Mouse (Mus musculus) frontal cortex, postnatal 25 days (tissue): ENCODE data around the gene Efcab9.

ENCODE experiments used
- DNase-seq, 2 experiments: peaks; one replicate each; pipeline ENCODE4 v3.0.0; 2022; ENCODE audit warnings: low spot score in 2 of 2

Gene Efcab9

GRCm38 (mm10) chr11:32498757-32499535 lies 32.9 kb downstream of the Efcab9 start:
- DNase-seq = peak in 1 of 2 experiments; percentile 39

- no peak for DNase-seq
These were observed 36.6 kb downstream of the Efcab9 start for GRCm38 (mm10) chr11:32495283-32495682.

- DNase-seq = no peak
These were observed 38.6 kb downstream of the Efcab9 start for GRCm38 (mm10) chr11:32493312-32493711.

GRCm38 (mm10) chr11:32491079-32491478 lies 40.8 kb downstream of the Efcab9 start:
- no peak for DNase-seq

- no peak for DNase-seq
These were observed 42.8 kb downstream of the Efcab9 start for GRCm38 (mm10) chr11:32488808-32489670.

- no peak for DNase-seq
These were observed 43.5 kb downstream of the Efcab9 start for GRCm38 (mm10) chr11:32488344-32488743.

GRCm38 (mm10) chr11:32487501-32487900 lies 44.4 kb downstream of the Efcab9 start:
- DNase-seq = no peak

- no peak for DNase-seq
These were observed 45.3 kb downstream of the Efcab9 start for GRCm38 (mm10) chr11:32486621-32487020.

GRCm38 (mm10) chr11:32485290-32485689 lies 46.6 kb downstream of the Efcab9 start:
- DNase-seq = no peak

- DNase-seq = no peak
These were observed 50.4 kb downstream of the Efcab9 start for GRCm38 (mm10) chr11:32481525-32481924.

- no peak for DNase-seq
These were observed 56.2 kb downstream of the Efcab9 start for GRCm38 (mm10) chr11:32475487-32476236.

GRCm38 (mm10) chr11:32474725-32475124 lies 57.2 kb downstream of the Efcab9 start:
- no peak for DNase-seq
